Mouse (Mus musculus) megakaryocyte, adult 5-6 weeks (primary cell): Measurements from ENCODE around the gene Tarm1. TPM values are rescaled to one million over a fixed set of nuclear protein-coding genes. Genes with fewer than 3 reads are reported as not detected.

Source experiments
- ATAC-seq: 2 replicates; pipeline ENCODE4 v1.8.0; 2016; ENCODE audit warnings: mild to moderate bottlenecking, inconsistent platforms; ENCODE audit not compliant: poor library complexity, severe bottlenecking
- total RNA-seq, 2 experiments: library from RNA; stranded (forward) in 1 of 2; stranded (reverse) in 1 of 2; fragments of 153-499, 151-499 nt in 1 of 2; fragments of 221-1000, 200-1000 nt in 1 of 2; gene quantifications; 2 replicates each; pipeline versions ENCODE4 v1.2.3 to v1.2.4; 2015 to 2017

Tarm1 gene
- total RNA-seq (2015) (28.4 and 35.7 TPM in 2 replicates), total RNA-seq (2017) (18.3 and 19.1 TPM in 2 replicates)

DNA sequence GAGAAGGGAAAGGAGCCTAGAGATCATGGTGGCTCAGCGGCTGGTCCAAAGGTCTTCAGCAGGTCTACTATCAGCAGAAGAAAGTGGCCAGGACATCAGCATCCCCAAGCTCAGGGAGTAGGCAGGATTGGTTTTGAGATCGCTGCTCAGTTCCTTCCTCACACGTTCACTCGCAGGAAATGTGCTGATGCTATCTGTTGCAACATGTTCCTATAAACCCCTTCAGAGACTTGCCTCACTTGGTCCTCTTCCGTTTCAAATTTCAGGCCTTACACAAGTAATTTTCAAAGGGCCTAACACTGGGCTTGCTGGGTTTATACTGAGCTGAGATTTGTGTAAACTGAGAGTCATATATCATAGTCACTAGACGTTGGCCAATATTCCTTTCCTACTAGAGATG is at the start of gene Tarm1:
Gene Tarm1 (minus strand): TSS at position 186 of the 400 bp plus-strand sequence.
- peak; percentile 92 for ATAC-seq

GRCm38 (mm10) chr7:3505913-3506312 is 3.5 kb upstream of the Tarm1 start:
- peak; percentile 93 for ATAC-seq

DNA sequence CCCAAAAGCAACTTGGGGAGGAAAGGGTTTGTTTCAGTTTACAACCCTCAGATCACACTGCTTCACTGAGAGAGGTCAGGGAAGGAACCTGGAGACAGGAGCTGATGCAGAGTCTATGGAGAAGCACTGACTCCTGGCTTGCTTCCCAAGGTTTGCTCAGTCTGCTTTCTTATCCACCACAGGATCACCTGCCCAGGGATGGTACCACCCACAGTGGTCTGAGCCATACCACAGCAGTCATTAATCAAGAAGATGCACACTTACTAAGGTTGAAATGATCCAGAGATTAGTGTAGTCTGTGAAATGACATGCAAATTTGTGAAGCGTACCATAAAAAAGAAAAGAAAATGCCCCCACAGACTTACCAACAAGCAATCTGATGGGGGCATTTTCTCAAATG is 2.0 kb downstream of the Tarm1 start:
- ATAC-seq, result no peak

DNA sequence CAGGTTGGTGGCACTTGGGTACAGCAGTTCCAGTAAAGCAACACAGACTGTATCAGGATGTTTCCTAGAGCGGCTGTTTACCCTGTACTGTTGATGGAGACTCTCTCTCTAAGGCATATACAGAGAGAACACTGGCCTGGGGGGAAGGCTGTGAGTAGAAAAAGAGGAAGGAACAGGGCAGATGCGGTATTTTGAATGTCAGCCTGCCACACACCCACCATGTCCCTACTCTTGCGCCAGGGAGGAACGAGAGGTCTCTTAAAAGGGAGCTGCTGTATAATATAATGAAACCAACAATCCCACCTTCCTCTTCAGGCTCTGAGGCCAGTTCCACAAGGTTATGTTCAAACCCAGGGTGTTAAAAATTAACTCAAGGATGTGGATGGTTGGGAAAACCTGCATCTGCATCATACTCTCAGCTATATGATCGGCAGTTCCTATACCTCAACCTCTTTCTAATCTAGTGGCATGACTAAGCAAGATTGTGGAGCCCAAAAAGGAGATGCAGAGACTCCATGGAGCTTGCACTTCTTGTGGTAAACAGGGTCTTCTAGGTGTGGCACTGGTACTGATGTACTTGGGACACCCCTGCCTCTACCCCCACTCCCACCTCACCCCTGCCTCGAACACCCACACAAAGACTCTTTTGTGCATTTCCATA is 20.3 kb downstream of the Tarm1 start:
- ATAC-seq, result peak; percentile 99

DNA sequence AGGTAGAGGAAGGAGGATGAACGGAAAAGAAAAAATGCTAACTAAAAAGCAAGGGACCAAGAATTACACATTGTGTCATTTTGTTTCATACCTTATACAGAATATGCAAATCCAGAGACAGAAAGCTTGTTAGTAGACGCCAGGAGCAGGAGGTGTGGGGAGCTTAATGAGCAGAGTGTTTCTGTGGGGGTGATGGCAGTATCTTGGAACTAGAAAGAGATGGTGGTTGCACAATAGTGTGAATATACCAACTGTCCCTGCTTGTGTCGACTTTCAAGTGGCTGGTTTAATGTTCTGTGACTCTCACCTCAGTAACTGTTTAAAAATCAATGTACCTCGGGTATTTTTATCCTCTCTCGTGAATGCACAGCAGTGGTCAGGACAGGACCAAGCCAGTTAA is 25.7 kb downstream of the Tarm1 start:
- no peak for ATAC-seq

GRCm38 (mm10) chr7:3474291-3475080 is 27.9 kb downstream of the Tarm1 start:
- ATAC-seq, result no peak

DNA sequence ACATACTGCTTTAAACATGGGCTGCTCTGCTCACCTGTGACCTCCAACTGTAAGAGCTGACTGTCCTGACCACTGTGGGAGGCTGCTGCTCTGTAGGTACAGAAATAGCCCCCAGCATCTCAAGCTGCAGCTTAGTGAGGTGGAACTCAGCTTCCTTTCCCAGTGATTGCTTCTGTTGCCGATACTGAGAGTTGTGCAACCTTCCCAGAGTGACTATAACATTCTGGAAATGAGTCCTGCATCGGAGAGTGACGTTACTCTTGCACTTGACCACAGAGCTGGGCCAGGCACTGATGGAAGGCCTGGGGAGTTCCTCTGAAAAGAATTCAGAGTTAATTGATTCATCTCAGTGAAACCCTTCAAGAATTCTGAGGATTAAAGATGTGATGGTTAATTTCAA is 29.6 kb downstream of the Tarm1 start:
- peak; percentile 76 for ATAC-seq

GRCm38 (mm10) chr7:3468614-3469013 is 33.8 kb downstream of the Tarm1 start:
- no peak for ATAC-seq

GRCm38 (mm10) chr7:3463306-3463705 is 39.1 kb downstream of the Tarm1 start:
- ATAC-seq, result no peak

- no peak for ATAC-seq
Measured at GRCm38 (mm10) chr7:3460261-3460660, 42.2 kb downstream of the Tarm1 start.

DNA sequence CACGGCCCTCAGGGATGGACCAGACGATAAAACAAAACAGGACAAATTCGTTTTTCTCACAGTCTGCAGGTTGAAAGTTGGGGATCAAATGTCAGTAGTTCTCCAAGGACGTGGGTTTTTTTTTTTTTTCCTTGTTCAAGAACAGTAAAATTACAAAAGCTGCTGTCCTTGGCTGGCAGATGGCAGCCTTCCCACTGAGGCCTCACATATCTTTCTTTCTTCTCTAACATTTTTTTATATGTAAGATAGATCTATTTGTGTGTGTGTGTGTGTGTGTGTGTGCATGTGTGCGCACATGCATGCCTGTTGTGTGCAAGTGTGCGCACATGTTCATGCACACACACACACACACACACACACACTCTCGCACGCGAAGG is 44.6 kb downstream of the Tarm1 start:
- no peak for ATAC-seq

GRCm38 (mm10) chr7:3457111-3457840 is 45.1 kb downstream of the Tarm1 start:
- ATAC-seq, result no peak

GRCm38 (mm10) chr7:3453486-3454183 is 48.8 kb downstream of the Tarm1 start:
- ATAC-seq, result no peak

DNA sequence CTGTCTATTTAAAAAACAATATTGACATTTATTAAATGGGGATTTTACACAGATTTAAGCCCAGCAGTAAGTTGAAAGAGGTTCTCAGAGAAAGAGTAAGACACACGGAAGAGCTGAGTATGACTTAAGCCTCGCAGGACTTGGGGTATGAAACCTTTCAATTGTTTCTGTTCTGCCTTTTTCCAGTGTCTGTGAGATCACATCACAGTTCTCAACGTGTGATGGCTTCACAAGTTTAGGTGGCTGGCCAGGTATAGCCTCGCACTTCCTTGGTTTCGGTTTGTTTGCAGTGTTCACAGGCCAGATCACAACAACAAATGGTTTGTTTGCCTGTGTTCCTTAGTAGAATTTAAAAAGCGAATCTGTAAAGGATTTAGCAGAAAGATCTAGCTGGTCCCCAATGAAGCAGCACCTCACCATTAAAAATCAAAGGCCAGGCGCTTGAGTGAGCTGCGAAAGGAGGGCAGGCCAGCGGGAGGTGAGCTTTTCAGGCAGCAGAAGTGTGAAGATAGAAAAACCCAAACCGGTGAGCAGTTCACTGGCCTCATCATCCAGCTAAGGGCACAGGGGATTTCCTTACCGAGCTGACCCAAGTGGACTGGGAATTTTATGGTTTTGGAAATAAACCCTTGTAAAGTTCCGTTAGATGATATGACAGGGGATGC is 49.5 kb downstream of the Tarm1 start:
- ATAC-seq, result no peak

DNA sequence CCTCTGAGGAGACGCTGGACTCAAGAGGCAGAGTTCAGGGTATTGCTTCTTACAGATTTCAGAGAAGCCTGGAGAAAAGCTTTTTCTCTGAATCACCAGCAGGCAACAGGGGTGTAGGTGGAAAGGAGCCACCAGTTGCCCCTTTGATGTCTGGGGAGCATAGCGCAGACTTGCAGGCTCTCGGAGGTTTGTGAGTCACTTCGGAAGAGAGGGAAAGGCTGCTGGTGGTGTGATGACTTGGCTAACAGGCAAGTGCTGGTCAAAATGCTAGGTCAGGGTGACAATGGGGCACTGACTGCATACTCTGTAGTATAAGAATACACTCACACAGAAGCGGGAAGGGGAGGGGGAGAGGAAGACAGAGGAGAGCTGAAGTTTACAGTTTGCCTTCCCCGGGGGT is 51.3 kb downstream of the Tarm1 start:
- no peak for ATAC-seq

DNA sequence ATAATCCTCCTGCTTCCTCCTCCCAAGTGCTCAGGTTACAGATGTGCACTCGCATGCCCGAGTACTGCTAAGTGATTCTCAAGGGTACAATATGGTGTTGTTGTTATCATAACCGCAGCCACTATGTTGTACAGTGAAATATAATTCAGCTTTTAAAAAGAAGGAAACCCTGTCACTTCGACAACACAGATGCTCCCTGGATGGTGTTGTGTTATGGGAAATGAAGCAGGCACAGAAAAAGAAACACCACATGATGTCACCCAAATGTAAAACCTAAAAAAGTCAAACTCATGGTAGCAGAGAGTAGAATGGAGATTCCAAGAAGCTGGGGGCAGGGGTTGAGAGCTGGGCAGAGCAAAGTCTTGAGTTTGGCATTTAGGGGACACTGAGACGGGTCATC is 51.8 kb downstream of the Tarm1 start:
- no peak for ATAC-seq

DNA sequence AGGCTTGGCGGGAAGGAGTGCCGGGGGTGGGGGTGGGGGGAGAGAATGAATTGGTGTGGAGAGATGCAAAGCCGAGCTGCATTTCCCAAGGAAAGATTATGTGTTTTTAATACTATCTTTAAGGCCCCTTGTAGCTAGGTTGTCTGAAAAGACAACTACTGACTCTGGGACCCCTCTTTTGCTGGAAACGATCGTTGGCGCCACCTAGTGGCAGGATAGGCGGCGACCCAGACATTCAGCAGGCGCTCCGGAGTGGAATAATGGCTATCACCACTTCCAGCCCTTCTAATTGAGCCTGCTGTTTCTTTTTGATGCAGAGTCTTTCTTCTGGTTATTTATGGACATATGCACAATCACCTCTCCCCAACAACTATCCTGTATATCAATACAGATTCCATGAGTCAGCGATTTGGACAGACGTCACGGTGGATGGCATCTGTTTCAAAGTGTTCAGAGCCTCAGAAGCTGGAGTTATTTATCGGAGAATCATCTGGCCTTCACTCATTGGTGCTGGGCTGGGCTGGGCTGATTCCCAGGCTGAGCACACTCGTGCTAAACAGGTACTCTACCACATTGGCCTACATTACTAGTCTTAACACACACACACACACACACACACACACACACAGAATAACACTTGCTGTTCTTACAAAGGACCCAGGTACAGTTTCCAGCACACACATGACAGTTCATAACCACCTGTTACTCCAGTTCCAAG is 53.5 kb downstream of the Tarm1 start:
- ATAC-seq, result peak; percentile 70

GRCm38 (mm10) chr7:3447026-3447425 is 55.4 kb downstream of the Tarm1 start:
- ATAC-seq, result no peak

DNA sequence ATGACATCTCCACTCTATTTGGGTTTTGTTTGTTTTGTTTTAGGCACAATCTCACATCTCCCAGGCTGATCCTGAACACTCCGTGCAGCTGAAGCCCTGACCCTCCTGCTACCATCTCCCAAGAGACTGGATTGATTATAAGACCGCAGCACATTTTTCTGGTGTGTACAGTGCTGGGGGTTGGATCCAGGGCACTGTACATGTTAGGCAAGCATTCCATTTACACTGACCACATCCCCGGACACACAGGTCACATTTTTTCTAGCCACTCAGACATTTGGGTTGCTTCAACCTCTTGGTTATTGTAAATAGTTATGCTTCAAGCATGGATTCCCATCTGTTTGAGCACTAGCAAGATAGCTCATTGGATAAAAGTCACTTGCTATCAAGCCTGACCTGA is 55.8 kb downstream of the Tarm1 start:
- no peak for ATAC-seq

DNA sequence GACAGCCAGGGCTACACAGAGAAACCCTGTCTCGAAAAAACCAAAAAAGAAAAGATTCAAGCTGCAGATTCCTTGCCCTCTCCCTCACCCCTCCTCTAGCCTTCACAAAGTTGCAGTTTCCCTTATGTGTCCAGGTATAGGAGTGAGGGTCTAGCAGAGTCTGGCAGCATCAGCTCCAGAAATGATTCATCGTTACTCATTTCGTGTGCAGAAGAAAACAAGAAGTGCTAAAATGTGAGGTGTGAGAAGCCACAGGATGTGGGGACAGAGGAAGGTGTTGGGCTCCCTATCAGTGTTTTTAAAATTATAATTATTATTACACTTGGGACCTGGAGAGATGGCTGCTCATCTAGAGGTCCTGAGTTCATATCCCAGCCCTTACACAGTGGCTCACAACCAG is 57.7 kb downstream of the Tarm1 start:
- ATAC-seq, result peak; percentile 31
